25 mouse cellular contexts compared by ENCODE assay signal in genomic region chr14:43532387-43532786, GRCm38 (mm10). TPM values are rescaled to one million over a fixed set of nuclear protein-coding genes. Genes with fewer than 3 reads are reported as not detected.
DNase-seq lines count a peak whose midpoint lies in the region; ATAC-seq and TF ChIP-seq lines count a peak whose summit lies in the region.
"Not testable (repeated sequence)": the region's sequence is repeated elsewhere in the genome, so short reads cannot be mapped to it uniquely, and the experiment has no call there.
"Had no signal": no experiment of that assay in that cellular context is flagged by ENCODE, and none has a peak within 500 bp of the region (broad histone marks: within the 10 kb centered on the region; RNA-seq: fewer than 3 reads in every experiment).

No protein-coding gene starts in this region.

- TF ChIP-seq CTCF in G1E (IDR thresholded peaks at IDR 0.05; ENCODE audit: low read depth, low read length), result not testable (repeated sequence)

- DNase-seq in G1E (ENCODE audit: low spot score), result not testable (repeated sequence)
- peak; percentile 0 to 6 for DNase-seq in adrenal gland, postnatal 36 days
- peak; percentile 20 for DNase-seq in gastrocnemius, postnatal 25 days
- DNase-seq in kidney, adult 18-20 months, result peak; percentile 61
- peak; percentile 32 to 55 for DNase-seq in kidney, postnatal 36 days
- DNase-seq in ovary, postnatal 36 days (ENCODE audit: low spot score), result peak; percentile 20
- peak; percentile 0 for DNase-seq in splenic B cell, adult 2 months (ENCODE audit: low read depth, low spot score)
- DNase-seq in urinary bladder, postnatal 4 days (ENCODE audit: low spot score in 2 of 2), result peak; percentile 39 to 68

- peak overlapping the region; percentile 39; the same call in 1 of the 2 replicates for H3K4me3 ChIP-seq in G1E (ENCODE audit: low read depth, low read length)

- H3K4me1 ChIP-seq in G1E (ENCODE audit: insufficient read depth, low read depth, low read length), result not testable (repeated sequence)

- H3K9me3 ChIP-seq in G1E (replicated peaks), result not testable (repeated sequence)

- H3K36me3 ChIP-seq in G1E (replicated peaks); splenic B cell, adult 2 months (ENCODE audit: control insufficient read depth, insufficient read depth, low read length, poor library complexity, severe bottlenecking): not testable (repeated sequence)

- H3K27me3 ChIP-seq in G1E (ENCODE audit: insufficient read depth, low read length); splenic B cell, adult 2 months (ENCODE audit: control insufficient read depth, insufficient read depth, low read length, poor library complexity, severe bottlenecking): not testable (repeated sequence)

- not testable (repeated sequence) for ATAC-seq in G1E (ENCODE audit: extremely low read depth, insufficient number of reproducible peaks, low FRiP score, poor library complexity, severe bottlenecking)

RNA-seq across cellular contexts. Expression of gene Gm5799, which starts 11.0 kb away (rescaled TPM):
- 0.58 TPM in 1 of 2 replicates, not detected in the other for total RNA-seq in G1E (2014; fragmentation: Nextera tagmentation)
- total RNA-seq in G1E (2017), result not detected in 2 replicates
- polyA plus RNA-seq in G1E (2012), result not detected in 2 replicates
- total RNA-seq in adrenal gland, postnatal 36 days (2021), result not detected
- total RNA-seq in gastrocnemius, postnatal 25 days (2021), result not detected
- total RNA-seq: heart, adult 8-10 months; layer of hippocampus, postnatal 10 days; liver, adult 2 months had no signal
- polyA plus RNA-seq: cerebellum, adult 2 months; cortical plate, adult 2 months; forebrain, embryonic 13.5 days; hindbrain, embryonic 16.5 days; kidney, embryonic 15.5 days; liver, adult 2 months; lung, adult 2 months; macrophage; midbrain, embryonic 13.5 days; stomach, embryonic 15.5 days had no signal

RNA-seq across cellular contexts. Expression of gene Gm17654, which starts 46.6 kb away (rescaled TPM):
- total RNA-seq in G1E (2014; fragmentation: Nextera tagmentation) (not detected in 2 replicates), G1E (2017) (not detected in 2 replicates)
- not detected in 2 replicates for polyA plus RNA-seq in G1E (2012)
- not detected for total RNA-seq in adrenal gland, postnatal 36 days (2021)
- not detected for total RNA-seq in gastrocnemius, postnatal 25 days (2021)
- total RNA-seq: adrenal gland, adult 18-20 months; heart, adult 8-10 months; heart, postnatal 10 days; layer of hippocampus, postnatal 10 days; left cerebral cortex, postnatal 14 days; liver, adult 2 months had no signal
- polyA plus RNA-seq: C2C12; cerebellum, adult 2 months; cortical plate, adult 2 months; forebrain, embryonic 13.5 days; hindbrain, embryonic 16.5 days; kidney, embryonic 15.5 days; liver, adult 2 months; lung, adult 2 months; macrophage; midbrain, embryonic 13.5 days; myocyte; stomach, embryonic 15.5 days had no signal
